Mouse (Mus musculus) spleen, postnatal 4 days (tissue): ENCODE data around the gene Arhgap27.
A peak's percentile ranks its signal among the peaks of the same experiment; 100 is the strongest.

Experiments
- DNase-seq, 2 experiments: peaks; one replicate each; pipeline ENCODE4 v3.0.0; 2022; ENCODE audit warnings: low spot score in 2 of 2

The Arhgap27 gene

DNA sequence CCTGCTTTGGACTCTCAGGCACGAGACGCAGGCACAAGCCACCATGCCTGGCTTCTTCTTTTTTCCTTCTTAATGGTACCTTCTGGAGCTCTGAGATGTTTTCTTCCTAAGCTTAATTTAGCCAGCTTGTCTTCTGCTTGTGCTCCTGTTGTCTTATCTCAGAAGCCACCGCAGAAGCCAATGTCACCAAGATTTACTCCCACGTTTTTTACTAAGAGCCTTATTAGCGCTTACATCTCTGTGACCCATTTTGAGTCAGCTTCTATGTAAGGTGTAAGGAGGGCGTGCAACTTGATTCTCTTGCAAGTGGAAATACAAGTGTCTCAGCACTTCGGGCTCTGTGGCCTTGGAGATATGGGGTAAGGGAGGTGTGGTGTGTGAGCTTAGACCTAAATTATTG is 18.0 kb upstream of the Arhgap27 start:
- DNase-seq = no peak

DNA sequence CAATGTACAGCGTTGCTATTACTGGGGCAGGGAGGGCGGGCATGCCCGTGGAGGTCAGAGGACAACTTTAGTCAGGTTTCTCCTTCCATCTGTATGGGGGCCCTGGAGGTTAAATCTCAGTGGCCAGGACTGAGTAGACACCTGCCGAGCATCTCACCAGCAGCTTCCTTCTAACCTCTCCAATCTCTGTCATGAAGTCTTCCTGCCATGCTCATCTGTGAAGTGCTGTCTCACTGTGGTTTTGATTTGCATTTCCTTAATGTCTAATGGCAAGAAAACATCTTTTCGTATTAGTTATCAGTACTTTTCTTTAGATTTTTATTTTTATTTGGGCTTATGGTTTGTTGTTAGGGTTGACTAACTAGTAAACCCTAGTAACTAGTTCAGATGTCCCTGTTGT is 17.0 kb upstream of the Arhgap27 start:
- no peak for DNase-seq

GRCm38 (mm10) chr11:103378341-103378740 is 14.8 kb upstream of the Arhgap27 start:
- DNase-seq = no peak

DNA sequence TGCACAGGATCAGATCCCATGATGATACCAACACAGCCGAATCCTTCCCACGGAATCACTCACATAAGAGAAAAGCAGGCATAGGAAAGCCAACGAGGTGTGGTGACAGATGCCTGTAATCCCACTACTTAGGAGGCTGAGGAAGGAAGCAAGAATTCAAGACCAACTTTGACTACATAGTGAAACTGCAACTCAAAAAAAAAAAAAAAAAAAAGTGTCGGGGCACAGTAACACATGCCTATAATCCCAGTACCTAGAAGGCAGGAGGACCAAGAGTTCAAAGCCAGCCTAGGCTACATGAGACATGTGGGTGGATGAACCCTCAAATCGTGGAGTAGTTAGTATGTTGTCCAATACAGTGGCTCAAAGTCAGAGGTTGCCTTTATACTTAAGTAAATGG is 12.3 kb upstream of the Arhgap27 start:
- no peak for DNase-seq

GRCm38 (mm10) chr11:103375258-103375657 is 11.8 kb upstream of the Arhgap27 start:
- DNase-seq = peak in 1 of 2 experiments; percentile 68

GRCm38 (mm10) chr11:103373922-103374321 is 10.4 kb upstream of the Arhgap27 start:
- DNase-seq = peak in 1 of 2 experiments; percentile 61

DNA sequence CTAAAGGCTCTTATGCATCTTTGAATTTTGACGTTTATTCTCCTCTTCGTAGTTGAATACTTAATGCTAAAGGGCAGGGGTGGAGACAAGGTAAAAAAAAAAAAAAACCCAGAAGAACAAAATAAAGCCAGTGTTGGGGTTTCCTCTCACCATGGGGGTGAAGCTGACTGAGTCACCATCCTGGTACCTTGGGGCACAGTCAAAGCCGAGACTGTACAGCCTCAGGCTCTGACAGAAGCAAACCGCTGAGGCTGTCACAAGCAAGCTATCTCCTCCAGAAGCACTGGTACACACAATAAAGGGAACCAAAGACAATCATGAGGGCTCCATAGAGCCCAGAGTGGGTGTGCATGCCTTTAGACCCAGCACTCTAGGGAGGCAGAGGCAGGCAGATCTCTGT is 9.1 kb upstream of the Arhgap27 start:
- DNase-seq = no peak

GRCm38 (mm10) chr11:103372068-103372467 is 8.6 kb upstream of the Arhgap27 start:
- DNase-seq = no peak

DNA sequence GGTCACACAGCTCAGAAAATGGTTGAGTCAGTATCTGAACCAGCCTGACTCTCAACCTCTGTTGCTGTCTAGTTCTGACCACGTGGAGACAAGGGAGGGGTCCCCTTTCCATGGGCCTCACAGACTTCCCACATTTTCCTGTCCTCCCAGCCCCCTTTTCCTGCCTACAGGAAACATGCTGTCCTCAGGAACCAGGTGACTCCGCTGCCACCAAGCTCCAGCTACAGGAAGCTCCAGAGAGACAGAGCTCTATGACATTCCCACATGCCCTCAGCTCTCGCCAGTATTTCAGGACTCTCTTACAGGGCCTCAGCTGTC is 7.7 kb upstream of the Arhgap27 start:
- no peak for DNase-seq

GRCm38 (mm10) chr11:103370397-103371221 is 7.1 kb upstream of the Arhgap27 start:
- DNase-seq = no peak

DNA sequence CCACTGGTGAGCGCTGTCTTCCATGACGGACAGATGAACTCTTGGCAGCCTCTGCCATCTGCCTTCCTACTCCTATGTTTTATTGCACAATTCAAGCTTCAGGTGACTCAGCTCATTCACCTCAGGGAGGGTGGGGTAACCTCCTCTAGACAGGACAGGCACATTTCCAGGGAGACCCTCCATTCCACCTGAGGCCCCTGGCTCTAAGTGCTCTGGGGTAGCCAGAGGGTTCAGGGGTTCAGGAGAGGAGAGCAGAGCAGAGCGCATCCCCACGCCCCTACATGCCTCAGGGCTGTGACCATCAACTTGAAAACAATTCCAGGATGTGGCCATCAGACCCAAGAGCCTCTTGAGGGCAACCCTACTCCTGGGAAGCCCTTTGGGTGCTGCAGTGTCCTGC is 2.0 kb upstream of the Arhgap27 start:
- DNase-seq = no peak

GRCm38 (mm10) chr11:103365022-103365421 is 1.5 kb upstream of the Arhgap27 start:
- DNase-seq = no peak

DNA sequence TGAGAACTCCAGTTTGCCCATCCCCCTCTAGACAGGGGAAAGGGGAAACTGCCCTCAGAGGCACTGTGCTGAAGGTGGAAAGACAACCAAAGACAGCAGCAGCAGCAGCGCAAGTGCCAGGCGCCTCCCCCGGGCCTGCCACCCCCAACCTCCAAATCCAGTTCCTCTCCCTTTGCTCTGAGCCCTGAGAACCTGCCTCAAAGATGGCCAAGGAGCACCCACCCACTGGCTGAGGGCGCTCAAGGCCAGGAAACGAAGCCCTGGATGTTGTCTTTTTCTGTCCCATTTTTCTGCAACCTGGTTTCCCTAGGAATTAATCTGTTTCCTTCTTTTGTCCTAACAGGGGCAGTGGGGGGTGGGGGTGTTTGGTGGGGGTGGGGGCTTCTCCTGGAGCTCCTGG is 843 bp upstream of the Arhgap27 start:
- no peak for DNase-seq

DNA sequence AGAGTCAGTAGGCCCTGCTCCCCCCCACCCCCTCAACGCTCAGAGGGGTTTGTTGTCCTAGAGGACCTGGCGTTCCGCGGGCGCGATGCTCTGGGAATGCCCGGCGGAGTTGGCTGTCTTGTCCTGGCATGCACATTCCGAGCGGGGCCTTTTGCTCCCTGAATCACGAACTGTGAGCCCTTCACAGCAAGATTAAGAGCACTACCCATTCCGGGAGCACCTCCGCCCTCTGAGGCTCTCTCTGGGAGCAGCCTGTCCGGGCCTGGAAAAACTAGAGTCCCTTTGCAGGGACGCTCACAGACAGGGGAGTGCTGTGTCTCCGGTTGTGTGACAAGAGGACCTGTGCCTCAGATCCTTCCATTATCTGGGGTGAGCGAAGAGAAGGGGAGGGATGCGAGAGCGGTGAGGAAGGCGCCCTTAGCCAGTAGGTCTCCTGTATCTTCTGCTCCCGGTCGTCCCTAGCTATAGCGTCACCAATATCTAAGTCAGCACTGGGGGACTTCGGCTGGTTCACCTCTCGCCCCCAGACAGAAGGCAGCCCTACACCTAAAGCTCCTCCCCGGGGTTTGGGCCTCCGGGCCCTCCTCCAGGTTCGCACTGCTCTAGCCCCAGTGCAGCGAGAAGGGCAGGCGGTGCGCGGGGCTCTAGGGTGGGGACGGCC is 841 bp downstream of the Arhgap27 start:
- DNase-seq = no peak

GRCm38 (mm10) chr11:103362054-103362432 is 1.4 kb downstream of the Arhgap27 start:
- DNase-seq = no peak

DNA sequence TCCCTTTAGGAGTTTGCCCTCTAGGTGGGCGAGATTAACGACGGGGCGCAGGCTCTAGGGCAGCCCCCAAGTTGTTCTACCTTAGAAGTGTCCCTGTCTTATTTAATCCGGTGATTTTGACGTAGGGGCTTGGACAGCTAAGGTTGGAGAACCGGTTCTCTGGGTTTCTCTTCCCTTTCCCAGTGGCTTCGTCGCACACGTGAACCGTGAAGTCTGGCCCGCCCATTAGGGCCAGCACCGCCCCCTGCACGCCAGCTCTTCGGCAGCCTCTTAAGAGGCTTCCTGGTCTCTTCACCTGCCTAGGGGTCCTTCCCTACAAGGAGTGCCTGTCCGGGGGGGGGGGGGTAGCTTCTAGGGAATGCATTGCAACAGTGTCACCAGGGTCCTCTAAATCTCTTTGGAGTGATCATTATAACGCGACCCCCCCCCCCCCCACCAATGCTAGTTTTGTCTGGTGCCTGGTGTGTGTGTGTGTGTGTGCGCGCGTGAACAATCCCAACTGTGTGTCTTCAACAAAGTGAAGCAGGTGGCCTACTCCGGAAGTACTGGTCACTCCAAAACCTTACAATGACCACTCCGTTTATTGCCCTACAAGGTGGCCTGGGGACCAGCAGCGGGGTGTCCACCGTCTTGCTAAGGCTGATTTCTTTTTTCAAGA is 2.0 kb downstream of the Arhgap27 start:
- no peak for DNase-seq

- peak in 1 of 2 experiments; percentile 72 for DNase-seq
Observed at GRCm38 (mm10) chr11:103360661-103361081, 2.8 kb downstream of the Arhgap27 start.

DNA sequence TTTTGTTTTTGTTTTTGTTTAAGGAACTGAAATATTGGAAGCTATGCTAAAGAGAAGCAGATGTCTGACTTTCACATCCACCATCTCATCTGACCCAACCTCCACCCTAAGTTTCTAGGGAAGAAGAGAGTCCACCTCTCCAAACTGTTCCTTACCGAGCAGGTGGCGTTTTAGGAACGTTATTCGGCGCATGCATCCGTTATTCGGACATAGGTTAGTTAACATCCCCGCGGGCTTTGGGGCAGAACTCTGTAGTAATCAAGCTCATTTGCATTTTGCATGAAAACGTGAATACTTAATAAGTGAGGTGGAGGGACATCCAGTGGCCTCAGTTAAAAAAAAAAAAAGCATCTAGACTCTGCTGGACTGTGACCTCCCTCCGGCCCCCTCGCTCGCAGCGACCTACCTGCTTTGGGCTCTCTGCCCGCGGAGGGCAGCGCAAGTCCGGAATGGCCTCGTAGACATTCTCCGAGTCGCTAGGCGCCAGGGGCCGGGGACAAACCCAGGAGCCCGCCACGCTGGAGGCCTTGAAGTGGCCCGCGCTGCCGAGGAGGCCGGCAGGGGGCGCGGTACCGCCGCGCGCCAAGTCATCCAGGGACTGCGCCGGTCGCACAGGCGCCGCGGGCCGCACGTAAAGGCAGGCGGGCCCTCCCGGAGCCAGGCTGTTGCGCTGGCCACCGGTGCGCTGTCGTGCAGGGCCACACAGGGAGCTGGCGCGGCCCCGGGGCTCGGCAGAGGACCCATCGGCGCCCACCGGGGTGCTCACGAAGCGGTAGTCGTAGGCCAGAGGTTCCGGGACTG is 3.5 kb downstream of the Arhgap27 start:
- DNase-seq = peak; percentile 79 to 92

- peak; percentile 70 to 86 for DNase-seq
Observed at GRCm38 (mm10) chr11:103359122-103359521, 4.4 kb downstream of the Arhgap27 start.

- DNase-seq = no peak
Observed at GRCm38 (mm10) chr11:103358316-103358715, 5.2 kb downstream of the Arhgap27 start.

DNA sequence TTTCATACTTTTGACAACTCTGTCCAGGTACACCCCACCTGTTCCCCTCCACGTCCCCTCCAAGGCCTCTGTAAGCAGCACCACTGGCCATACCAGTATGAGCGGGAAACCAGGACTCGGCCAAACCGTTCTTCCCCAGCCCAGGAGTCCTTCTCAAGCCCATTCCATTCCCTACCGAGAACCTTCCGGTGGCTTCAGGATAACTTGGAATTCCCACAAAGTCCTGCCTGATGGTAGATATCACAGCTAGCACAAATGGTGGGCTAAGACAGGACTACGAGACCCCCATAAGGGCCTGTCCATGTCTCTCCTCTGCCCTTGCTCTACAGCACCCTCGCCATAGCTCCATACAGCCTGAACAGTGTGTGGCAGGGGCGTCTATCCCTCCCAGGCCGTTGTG is 5.8 kb downstream of the Arhgap27 start:
- no peak for DNase-seq
